Mouse (Mus musculus) adrenal gland, adult 2 months (tissue): ENCODE data around the gene Lemd2. TPM values are rescaled to one million over a fixed set of nuclear protein-coding genes. Genes with fewer than 3 reads are reported as not detected.
A peak's percentile ranks its signal among the peaks of the same experiment; 100 is the strongest.
"Not testable (repeated sequence)": the region's sequence is repeated elsewhere in the genome, so short reads cannot be mapped to it uniquely, and the experiment has no call there.

Source experiments
- DNase-seq: peaks from one replicate; pipeline ENCODE4 v3.0.0; 2021
- long read RNA-seq: library from polyadenylated mRNA; stranded (forward); transcript quantifications from one replicate; pipeline ENCODE4 v2.0.0, GENCODE M21; 2021
- polyA plus RNA-seq: library from polyadenylated mRNA; depleted of rRNA; stranded (reverse); fragments of >200 nt; gene quantifications from 2 replicates; pipeline ENCODE4 v1.2.3, GENCODE M21; 2012; rRNA removed
- total RNA-seq, 2 experiments: library from RNA; stranded (reverse); gene quantifications; 2 replicates each; pipeline ENCODE4 v1.2.3; 2021

The Lemd2 gene
- total RNA-seq, result 10 to 100 TPM; 53.3 to 56.3 TPM
- polyA plus RNA-seq, result 152 and 185 TPM in 2 replicates
- long read RNA-seq, transcript Lemd2-201 (9 exons, 2,627 nt), result major isoform, 163 of 174 reads
- long read RNA-seq, partial matches to known transcripts, result 0 of 174 reads
- long read RNA-seq, other reads (novel, unspliced or antisense), result 11 of 174 reads

GRCm38 (mm10) chr17:27204075-27204909 is at the start of gene Lemd2:
Gene Lemd2, minus strand, starts transcription at chr17:27204469.
- peak; percentile 99 for DNase-seq

GRCm38 (mm10) chr17:27251150-27251549 is 46.9 kb upstream of the Lemd2 start:
- no peak for DNase-seq

GRCm38 (mm10) chr17:27250461-27250860 is 46.2 kb upstream of the Lemd2 start:
- no peak for DNase-seq

- no peak for DNase-seq
Measured at GRCm38 (mm10) chr17:27249073-27249472, 44.8 kb upstream of the Lemd2 start.

GRCm38 (mm10) chr17:27247680-27248386 is 43.6 kb upstream of the Lemd2 start:
- DNase-seq, result no peak

GRCm38 (mm10) chr17:27245851-27246381 is 41.6 kb upstream of the Lemd2 start:
- no peak for DNase-seq

GRCm38 (mm10) chr17:27244912-27245311 is 40.6 kb upstream of the Lemd2 start:
- no peak for DNase-seq

GRCm38 (mm10) chr17:27242194-27243189 is 38.2 kb upstream of the Lemd2 start:
- DNase-seq, result peak; percentile 92

GRCm38 (mm10) chr17:27240556-27241457 is 36.5 kb upstream of the Lemd2 start:
- peak; percentile 62 for DNase-seq

- DNase-seq, result no peak
Measured at GRCm38 (mm10) chr17:27239941-27240340, 35.7 kb upstream of the Lemd2 start.

- no peak for DNase-seq
Measured at GRCm38 (mm10) chr17:27238637-27239036, 34.4 kb upstream of the Lemd2 start.

- peak; percentile 37 for DNase-seq
Measured at GRCm38 (mm10) chr17:27237731-27238130, 33.5 kb upstream of the Lemd2 start.

GRCm38 (mm10) chr17:27233298-27233697 is 29.0 kb upstream of the Lemd2 start:
- DNase-seq, result no peak

- DNase-seq, result no peak
Measured at GRCm38 (mm10) chr17:27232176-27232575, 27.9 kb upstream of the Lemd2 start.

GRCm38 (mm10) chr17:27231586-27231985 is 27.3 kb upstream of the Lemd2 start:
- not testable (repeated sequence) for DNase-seq

- no peak for DNase-seq
Measured at GRCm38 (mm10) chr17:27231146-27231503, 26.9 kb upstream of the Lemd2 start.

GRCm38 (mm10) chr17:27230455-27231145 is 26.3 kb upstream of the Lemd2 start:
- no peak for DNase-seq

- no peak for DNase-seq
Measured at GRCm38 (mm10) chr17:27229710-27230454, 25.6 kb upstream of the Lemd2 start.
